Mouse (Mus musculus): Measurements from ENCODE around the gene Asb8.

The Asb8 gene

GRCm38 (mm10) chr15:98114852-98115778 lies 50.3 kb downstream of the Asb8 start:
- DNase-seq = no peak

DNA sequence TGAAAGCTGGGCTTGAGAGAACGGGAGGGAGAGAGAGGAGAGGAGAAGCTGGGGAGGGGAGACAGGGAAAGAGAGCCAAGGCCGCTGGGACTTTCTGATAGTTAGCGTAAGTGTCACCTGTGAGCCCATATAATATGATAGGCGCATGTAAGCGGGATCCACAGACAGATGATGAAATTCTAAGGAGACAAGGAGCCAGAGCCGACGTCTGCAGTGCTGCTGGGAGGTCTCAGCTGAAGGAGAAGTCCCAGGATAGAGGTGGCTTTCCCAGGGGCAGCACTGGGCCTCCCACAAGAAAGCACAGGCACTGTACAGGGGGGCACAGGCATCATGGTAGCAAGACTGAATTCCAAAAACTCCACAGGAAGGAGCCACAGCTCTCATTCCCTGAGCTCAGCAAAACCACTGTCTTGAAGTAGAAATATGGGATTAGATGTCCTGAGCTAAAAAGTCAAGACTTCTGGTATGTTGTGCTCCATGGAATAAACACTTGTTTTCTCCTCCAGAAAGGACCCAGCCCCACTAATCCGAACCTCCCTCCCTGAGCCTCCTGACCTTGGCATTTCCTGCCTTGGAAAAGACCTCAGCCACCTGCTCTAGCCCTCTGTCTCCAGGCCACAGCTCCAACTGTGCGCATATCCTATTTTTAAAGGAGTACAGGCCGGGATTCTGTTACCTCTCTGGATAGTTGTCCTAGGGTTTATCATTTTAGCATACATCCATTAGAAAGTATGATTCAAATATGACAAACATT lies 51.1 kb downstream of the Asb8 start:
- DNase-seq = no peak

DNA sequence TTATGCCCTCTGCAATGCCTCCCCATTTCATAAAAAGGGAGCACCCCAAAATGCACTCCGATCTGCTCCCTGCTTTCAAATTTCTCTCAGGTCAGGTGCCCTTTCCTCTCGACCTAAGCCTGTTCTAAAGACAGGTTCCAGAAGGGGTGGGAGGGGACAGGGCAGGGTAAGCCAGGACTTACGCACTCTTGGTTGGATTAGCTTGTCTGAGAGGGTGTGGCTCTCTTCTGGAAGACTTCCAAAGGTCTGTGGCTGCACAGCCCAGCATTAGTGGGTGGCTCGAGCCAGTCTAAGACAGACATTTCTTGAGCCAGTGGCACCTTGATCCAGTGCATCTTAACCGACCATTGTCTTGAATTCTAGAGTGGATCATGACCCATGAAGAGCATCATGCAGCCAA lies 53.6 kb downstream of the Asb8 start:
- DNase-seq = peak; percentile 28

- DNase-seq = peak; percentile 90
Measured at GRCm38 (mm10) chr15:98108297-98109152, 56.9 kb downstream of the Asb8 start.

GRCm38 (mm10) chr15:98107703-98108296 lies 57.6 kb downstream of the Asb8 start:
- no peak for DNase-seq

DNA sequence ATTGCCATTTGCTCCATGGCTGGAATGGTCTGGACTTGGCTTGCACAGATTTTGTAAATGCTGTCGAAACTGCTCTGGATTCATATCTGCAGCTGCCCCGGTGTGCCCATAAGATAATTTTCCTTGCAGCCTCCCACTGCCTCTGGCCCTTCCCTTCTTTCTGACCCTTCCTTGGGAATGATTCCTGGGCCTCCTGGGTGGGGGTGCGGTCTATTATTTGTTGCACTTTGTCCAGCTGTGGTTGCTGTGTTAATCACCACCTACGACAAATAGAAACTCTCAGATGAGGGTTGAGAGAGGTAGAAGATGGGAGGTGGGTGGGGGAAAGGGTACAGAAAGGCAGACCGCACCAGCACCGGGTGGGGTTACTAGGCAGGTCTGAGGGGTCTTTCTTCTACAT lies 58.2 kb downstream of the Asb8 start:
- DNase-seq = no peak

- DNase-seq = no peak
Measured at GRCm38 (mm10) chr15:98106506-98106905, 58.9 kb downstream of the Asb8 start.

- no peak for DNase-seq
Measured at GRCm38 (mm10) chr15:98102401-98102800, 63.0 kb downstream of the Asb8 start.

- DNase-seq = no peak
Measured at GRCm38 (mm10) chr15:98098519-98098918, 66.9 kb downstream of the Asb8 start.

DNA sequence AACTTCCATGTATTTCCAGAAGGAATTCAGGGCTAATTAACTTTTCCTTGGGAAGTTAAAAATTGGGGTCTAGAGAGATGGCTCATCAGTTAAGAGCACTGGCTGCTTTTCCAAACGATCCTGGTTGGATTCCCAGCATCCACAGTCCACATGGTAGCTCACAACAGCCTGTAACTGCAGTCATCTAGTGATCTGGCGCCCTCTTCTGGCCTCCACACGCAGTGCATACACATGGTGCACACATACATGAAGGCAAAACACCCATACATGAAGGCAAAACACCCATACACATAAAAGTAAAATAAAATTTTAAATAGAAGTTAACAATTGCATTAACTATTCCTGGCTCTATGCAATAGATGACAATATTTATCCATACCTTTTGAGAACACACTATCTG lies 68.5 kb downstream of the Asb8 start:
- DNase-seq = no peak

GRCm38 (mm10) chr15:98094905-98095304 lies 70.5 kb downstream of the Asb8 start:
- DNase-seq = no peak

- peak; percentile 94 for DNase-seq
Measured at GRCm38 (mm10) chr15:98093121-98094011, 72.1 kb downstream of the Asb8 start, which contains the start of gene Senp1. Gene Senp1, minus strand, starts transcription at chr15:98093744.

DNA sequence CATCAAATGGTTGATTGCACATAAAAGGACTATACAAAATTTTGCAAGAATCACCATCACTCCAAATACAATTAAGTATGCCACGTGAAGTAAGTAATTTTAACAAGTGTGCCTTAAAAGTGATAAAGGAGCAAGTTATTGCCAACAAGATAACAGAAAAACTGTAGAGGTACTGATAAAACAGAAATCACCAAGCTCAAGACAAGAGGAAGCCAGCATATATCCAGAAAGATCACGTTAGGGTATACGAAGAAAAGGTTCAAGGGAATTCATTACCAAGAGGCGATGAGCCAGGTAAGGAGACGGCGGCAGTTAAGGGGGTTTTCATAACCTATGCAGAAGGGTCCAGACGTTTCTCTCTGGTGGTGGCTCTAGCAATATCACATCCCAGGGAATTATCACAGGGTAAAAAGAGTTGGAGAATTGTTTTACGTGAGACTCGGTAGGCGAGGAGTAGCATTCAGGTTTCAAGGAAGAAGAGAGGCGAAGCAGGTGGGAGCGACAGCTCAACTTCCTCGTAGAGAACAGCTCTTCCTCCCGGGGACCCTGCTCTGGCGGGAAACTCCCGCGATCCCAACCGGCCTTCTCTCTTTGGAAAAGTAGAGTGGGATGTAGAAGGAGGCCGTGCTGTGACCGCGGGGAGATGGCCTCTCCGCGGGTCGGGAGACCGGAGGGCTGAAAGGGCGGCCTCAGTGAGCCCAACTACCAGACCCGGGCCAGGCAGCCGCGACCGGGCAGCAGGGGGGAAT lies 72.9 kb downstream of the Asb8 start, which contains the start of gene Pfkm:
TSS of gene Pfkm (plus strand) at position 218 of the 749 bp plus-strand sequence.
- DNase-seq = peak; percentile 13

GRCm38 (mm10) chr15:98091841-98092240 lies 73.6 kb downstream of the Asb8 start:
- DNase-seq = no peak

DNA sequence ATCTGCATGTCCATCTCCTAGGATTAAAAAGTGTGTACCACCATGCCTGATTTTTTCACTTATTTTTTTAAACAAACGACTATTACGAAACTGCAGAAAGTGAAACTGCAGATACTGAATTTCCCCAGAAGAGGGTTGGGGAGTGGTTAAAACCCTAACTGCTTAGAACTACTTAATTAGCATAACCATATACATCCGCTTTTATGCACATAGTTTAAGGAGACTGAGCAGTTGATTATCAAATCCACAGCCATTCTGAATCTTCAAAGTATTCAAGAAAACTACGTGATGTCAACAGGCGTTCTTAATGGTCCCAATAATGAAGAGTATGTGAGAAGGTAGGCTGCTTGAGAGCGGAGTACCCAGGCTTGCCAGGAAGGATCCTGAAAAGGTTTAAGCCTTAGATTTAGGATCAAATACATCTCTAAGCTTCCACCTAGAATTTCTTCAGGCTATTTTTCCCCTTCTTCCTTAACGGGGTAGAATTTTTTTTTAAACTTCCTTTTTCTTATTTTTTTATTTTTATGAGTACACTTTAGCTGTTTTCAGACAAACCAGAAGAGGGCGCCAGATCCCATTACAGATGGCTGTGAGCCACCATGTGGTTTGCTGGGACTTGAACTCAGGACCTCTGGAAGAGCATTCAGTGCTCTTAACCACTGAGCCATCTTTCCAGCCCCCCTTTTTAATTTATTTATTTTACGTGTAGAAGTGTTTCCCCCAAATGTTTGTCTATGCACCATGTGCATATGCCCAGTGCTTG lies 75.8 kb downstream of the Asb8 start:
- peak; percentile 46 for DNase-seq

DNA sequence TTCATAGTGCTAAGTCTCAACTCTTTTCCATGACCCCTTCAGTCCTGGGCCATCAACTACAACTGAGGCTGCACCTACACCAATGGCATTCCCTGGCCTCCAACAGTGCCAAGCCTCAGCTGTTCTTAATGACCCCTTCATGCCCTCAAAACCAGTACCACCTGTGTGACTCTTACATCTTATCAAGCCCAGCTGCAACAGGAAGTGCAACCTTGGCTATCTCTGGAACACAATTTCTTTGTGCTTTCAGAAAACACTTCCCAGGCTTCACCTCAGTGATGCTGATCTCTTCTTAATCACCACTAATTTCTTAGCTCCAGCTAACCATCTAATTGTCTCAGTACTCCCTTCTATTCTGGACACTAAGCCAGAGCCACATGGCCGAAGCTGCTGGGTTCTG lies 76.5 kb downstream of the Asb8 start:
- no peak for DNase-seq

Data from kidney, adult 9 months (tissue).